Mouse (Mus musculus) left cerebral cortex, postnatal 4 days (tissue): ENCODE results near the gene Arhgef3. TPM values are rescaled to one million over a fixed set of nuclear protein-coding genes. Genes with fewer than 3 reads are reported as not detected.

Experiments used
- DNase-seq: peaks from one replicate; pipeline ENCODE4 v3.0.0-alpha.2; 2022
- intact Hi-C: fragments of 180-260 bp; cut with DNase I; formaldehyde crosslinking; loops from one replicate; pipeline ENCODE4 v1.15.1; 2025
- total RNA-seq, 2 experiments: library from RNA; stranded (reverse); gene quantifications; 2 replicates each; pipeline ENCODE4 v1.2.3; 2021

Gene Arhgef3
- total RNA-seq, 2 experiments from 2014 or later, result 20.1 to 20.9 TPM

- intact Hi-C loops, result no loop called here
- DNase-seq, result no peak
Observed at GRCm38 (mm10) chr14:27391776-27392308, 277.1 kb downstream of the Arhgef3 start.

DNA sequence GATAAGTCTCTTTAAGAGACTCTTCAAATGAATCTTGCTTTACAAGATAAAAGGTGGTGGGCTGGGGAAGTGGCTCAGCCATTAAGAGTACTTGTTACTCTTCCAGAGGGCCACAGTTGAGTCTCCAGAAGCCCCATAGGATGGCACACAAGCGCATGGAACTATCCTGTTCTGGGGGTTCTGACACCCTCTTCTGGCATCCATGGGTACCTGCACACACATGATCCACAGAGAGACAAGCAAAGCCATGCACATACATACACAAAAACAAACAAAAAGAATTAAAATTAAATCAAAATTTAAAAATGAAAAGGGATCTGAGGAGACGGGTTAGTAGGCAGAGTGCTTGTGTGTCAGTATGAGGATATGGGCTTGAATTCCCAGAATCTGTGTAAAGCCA is 278.0 kb downstream of the Arhgef3 start:
- intact Hi-C loops, result no loop called here
- no peak for DNase-seq

- intact Hi-C loops, result no loop called here
- no peak for DNase-seq
Observed at GRCm38 (mm10) chr14:27393806-27394205, 279.1 kb downstream of the Arhgef3 start.

GRCm38 (mm10) chr14:27396424-27396823 is 281.7 kb downstream of the Arhgef3 start:
- intact Hi-C loops, result no loop called here
- no peak for DNase-seq

DNA sequence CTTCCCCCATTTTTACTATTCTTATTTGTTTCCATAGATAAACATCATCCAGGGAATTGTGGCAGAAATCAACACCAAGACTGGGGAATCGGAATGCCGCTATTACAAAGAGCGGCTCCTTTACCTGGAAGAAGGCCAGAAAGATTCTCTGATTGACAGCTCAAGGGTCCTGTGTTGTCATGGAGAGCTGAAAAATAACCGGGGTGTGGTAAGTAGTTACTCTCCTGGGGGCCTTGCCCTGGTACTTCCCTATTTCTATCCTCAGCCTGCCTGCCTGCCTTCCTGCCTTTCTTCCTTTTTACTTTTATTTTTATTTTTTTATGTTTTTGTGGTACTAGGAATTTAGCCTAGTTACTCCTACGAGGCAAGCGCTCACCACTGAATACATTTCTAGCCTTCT is 282.8 kb downstream of the Arhgef3 start:
- intact Hi-C loops, result no loop called here

GRCm38 (mm10) chr14:27400495-27400894 is 285.8 kb downstream of the Arhgef3 start:
- intact Hi-C loops, result no loop called here
- no peak for DNase-seq

More for the DNA sequence above, 282.8 kb downstream of the Arhgef3 start:
- no peak for DNase-seq

DNA sequence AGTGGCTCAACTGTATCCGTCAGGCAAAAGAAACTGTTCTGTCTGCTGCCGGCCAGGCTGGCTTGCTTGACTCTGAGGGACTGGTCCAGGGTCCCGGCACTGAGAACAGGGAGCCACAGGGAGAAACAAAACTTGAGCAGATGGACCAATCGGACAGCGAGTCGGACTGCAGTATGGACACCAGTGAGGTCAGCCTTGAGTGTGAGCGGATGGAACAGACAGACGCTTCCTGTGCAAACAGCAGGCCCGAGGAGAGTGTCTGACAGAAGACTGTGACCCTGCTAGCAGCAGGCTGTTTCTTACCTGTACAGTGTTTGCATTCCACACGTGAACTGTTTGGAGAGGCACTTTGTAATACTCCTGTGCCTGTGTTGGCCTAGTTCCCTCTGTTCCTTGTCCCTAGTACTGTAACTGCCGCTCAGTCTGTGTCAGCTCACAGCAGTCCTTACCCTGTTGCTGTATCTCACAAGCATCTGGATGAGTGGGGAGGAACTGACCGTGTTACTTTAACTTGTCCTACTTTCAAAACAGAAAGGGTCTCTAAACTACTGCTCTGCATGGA is 287.1 kb downstream of the Arhgef3 start:
- intact Hi-C loops, result no loop called here

GRCm38 (mm10) chr14:27402332-27403250 is 287.9 kb downstream of the Arhgef3 start:
- intact Hi-C loops, result no loop called here
- no peak for DNase-seq

More for the DNA sequence above, 287.1 kb downstream of the Arhgef3 start:
- no peak for DNase-seq

- DNase-seq, result no peak
- intact Hi-C loops, result no loop called here
Observed at GRCm38 (mm10) chr14:27405452-27405851, 290.8 kb downstream of the Arhgef3 start.

- intact Hi-C loops, result no loop called here
- no peak for DNase-seq
Observed at GRCm38 (mm10) chr14:27405947-27406346, 291.2 kb downstream of the Arhgef3 start.

DNA sequence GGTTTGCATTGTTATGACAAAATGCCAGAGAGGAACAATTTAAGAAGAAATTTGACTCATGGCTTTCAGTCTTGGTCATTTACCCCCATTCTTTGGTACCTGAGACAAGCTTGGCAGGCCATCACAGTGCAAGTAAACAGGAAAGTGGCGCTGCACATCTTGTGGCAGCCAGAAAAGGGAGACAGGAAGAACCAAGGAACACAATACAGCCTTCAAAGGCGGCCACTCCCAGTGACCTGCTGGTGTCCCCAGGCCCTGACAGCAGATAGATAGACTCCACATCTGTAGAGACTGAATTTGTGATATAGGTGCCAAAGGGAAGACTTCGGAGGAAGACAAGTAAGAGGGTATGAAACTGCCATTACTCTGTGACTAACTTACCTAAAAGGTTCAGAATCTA is 293.5 kb downstream of the Arhgef3 start:
- no peak for DNase-seq
- intact Hi-C loops, result no loop called here

- intact Hi-C loops, result loop anchor here (5.0 to 10.0 kb wide), 2 partner anchors 72 to 375 kb away; partner anchors contain the start of gene Il17rd
- DNase-seq, result no peak
Observed at GRCm38 (mm10) chr14:27409662-27410061, 295.0 kb downstream of the Arhgef3 start.

GRCm38 (mm10) chr14:27411492-27411891 is 296.8 kb downstream of the Arhgef3 start:
- no peak for DNase-seq
- intact Hi-C loops, result loop anchor here (5.0 to 10.0 kb wide), 2 partner anchors 74 to 377 kb away; partner anchors contain the start of gene Il17rd

DNA sequence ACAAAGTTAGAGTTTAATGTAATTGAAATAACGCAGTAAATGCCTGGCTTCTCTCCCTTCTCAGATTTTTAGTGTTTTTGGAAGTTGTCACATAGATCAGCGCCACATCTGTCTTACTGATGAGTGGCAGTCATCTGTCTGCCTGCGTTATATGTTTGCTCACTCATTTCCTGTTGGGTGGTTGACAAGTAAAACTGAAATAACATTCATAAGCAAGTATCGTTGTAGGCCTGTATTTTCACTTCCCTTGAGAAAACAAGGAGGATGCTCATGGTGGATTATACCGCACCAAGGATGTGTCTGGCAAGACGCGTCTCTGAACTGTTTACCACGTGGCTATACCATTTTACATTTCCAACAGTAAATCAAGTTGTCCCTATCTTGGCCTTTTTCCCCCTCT is 298.0 kb downstream of the Arhgef3 start:
- no peak for DNase-seq
- intact Hi-C loops, result loop anchor here (2.0 to 10.0 kb wide), 3 partner anchors 75 to 378 kb away; partner anchors contain the start of gene Il17rd

DNA sequence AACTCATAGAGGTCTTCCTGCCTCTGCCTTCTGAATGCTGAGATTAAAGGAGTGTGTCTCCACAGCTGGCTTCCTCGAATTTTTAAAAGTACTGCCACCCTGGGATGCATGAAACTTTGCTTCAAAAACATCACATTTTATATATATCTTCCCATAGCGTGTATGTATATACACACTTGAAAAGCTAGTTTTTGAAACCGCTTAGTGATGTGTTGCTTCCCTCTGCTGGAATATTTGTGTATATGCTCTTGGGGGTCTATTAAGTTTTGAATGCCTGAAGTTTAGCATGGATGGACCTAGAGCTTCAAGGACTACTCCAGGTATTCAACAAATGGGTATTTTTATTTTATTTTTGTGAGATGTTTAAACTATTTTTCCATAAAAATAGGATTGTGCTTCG is 299.3 kb downstream of the Arhgef3 start:
- no peak for DNase-seq
- intact Hi-C loops, result loop anchor here (2.0 to 10.0 kb wide), 3 partner anchors 77 to 379 kb away; partner anchors contain the start of gene Il17rd

- no peak for DNase-seq
- intact Hi-C loops, result no loop called here
Observed at GRCm38 (mm10) chr14:27420816-27421215, 306.1 kb downstream of the Arhgef3 start.

- intact Hi-C loops, result no loop called here
- no peak for DNase-seq
Observed at GRCm38 (mm10) chr14:27422301-27422700, 307.6 kb downstream of the Arhgef3 start.

- intact Hi-C loops, result no loop called here
- DNase-seq, result peak; percentile 95
Observed at GRCm38 (mm10) chr14:27428573-27428972, 313.9 kb downstream of the Arhgef3 start, which contains the start of gene Fam208a. Gene Fam208a (plus strand): TSS chr14:27428834.

DNA sequence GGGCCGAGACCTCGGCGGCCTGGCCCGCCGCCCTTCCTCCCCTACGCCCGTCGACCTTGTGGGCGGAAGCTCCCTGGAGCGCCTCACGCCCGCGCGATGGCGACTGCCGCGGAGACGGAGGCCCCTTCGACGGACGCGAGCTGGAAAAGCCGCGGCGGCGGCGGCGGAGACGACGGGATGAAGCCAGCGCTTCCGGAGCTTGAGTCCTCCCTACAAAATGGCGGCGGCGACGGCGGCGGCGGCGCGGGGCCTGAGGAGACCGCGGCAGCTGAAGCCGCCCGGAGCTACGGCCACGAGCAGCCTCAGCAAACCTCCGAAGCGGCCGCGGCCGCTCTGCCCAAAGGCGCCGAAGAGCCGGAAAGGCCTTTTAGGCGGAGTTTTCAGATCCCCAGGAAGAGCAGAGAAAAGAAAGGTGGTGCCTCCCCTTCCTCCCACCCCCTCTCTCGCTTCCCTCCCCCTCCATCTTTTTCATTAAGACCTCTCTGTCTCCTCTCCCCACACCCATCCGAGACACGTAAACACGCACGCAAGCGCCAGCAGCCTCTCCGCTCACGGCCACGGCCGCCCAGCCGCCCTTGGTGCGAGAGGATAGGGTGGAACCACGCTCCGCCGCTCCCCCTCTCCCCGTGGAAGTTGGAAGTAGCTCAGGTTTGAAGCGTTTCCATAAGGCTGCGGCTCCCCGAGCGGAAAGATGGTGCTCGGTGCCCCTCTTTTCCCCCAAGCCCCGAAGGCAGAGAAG is 314.4 kb downstream of the Arhgef3 start:
- intact Hi-C loops, result no loop called here
- DNase-seq, result peak; percentile 86

- intact Hi-C loops, result no loop called here
- no peak for DNase-seq
Observed at GRCm38 (mm10) chr14:27430280-27430679, 315.6 kb downstream of the Arhgef3 start.

- DNase-seq, result no peak
- intact Hi-C loops, result no loop called here
Observed at GRCm38 (mm10) chr14:27432064-27432463, 317.4 kb downstream of the Arhgef3 start.
